Mouse (Mus musculus): ENCODE measurements around the gene Hprt. TPM values are rescaled to one million over a fixed set of nuclear protein-coding genes. Genes with fewer than 3 reads are reported as not detected.
"Not testable (repeated sequence)": the region's sequence is repeated elsewhere in the genome, so short reads cannot be mapped to it uniquely, and the experiment has no call there.

Gene Hprt
- total RNA-seq (2021) = 100 to 1,000 TPM in 1 of 2 experiments, 10 to 100 TPM in 1; 74.5 to 126 TPM
- polyA plus RNA-seq (2012; rRNA removed) = 4.2 and 6.1 TPM in 2 replicates
- long read RNA-seq, partial matches to known transcripts = 1 of 3 reads
- long read RNA-seq, other reads (novel, unspliced or antisense) = 0 of 3 reads

GRCm38 (mm10) chrX:52987905-52988783 lies at the start of gene Hprt:
TSS of gene Hprt (plus strand) at chrX:52988137.
- DNase-seq = peak; percentile 91

DNA sequence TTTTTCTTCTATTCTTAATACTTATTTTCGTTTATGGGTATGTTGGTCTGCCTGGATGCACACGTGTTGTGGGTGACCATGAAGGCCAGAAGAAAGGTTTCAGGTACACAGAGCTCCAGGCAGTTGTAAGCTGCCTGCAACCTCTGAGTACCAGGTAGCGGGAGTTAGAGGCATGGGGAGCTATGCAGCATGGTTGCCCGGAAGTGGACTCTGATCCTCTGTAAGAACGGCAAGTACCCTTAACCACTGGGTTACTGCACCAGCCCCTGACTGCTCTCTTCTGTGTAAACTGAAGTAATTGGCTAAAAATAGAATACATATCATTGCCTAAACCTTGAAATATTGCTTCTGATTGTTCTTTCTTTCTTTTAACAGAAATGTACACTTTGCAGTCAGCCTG lies 42.4 kb upstream of the Hprt start:
- no peak for DNase-seq

DNA sequence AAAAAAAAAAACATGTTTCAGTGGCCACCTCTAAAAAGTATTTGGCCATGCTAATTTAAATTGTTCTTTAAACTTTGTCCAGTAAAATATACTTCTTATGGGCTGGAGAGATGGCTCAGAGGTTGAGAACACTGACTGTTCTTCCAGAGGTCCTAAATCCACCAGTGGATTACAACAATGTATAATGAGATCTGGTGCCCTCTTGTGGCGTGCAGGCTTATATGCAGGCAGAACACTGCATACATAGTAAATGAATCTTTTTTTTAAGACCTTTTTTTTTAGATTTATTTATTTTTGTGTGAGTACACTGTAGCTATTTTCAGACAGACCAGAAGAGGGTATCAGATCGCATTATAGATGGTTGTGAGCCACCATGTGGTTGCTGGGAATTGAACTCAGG lies 38.2 kb upstream of the Hprt start:
- DNase-seq = no peak

DNA sequence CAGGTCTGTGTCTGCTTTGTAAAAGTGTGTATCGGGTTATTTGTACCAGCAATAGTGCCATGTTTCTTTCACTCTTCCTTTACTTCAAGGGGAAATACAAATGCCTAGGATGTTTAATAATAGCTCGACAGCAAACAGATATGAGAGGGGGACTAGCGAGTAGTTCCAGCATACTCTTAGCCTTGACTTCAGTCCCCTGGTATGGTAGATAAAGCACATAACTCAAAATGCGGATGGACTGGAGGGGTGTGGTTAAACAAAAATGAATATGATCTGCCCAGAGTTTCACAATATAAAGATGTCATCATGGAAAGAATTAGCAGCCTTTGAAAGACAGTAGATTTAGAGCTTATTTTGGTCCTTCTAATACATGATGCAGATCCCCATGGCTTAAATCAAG lies 31.0 kb upstream of the Hprt start:
- DNase-seq = no peak

- DNase-seq = no peak
Measured at GRCm38 (mm10) chrX:52961559-52962110, 26.3 kb upstream of the Hprt start.

DNA sequence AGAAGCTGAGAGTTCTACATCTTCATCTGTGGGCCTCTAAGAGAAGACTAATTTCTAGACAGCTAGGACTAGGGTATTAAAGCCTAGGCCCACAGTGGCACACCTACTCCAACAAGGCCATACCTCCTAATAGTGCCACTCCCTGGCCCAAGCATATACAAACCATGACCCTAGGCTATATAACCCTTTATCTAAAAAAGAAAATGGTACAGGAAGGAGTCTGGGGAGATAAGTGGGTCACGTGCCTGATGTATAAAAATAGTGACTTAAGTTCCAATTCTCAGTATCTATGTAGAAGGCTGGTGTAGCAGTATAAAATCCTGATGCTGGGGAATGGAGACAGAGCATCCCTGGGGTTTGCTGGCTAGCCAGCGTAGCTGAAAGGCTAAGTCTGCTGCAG lies 22.8 kb upstream of the Hprt start:
- no peak for DNase-seq

- peak; percentile 52 for DNase-seq
Measured at GRCm38 (mm10) chrX:52971211-52972006, 16.5 kb upstream of the Hprt start.

GRCm38 (mm10) chrX:52972129-52972528 lies 15.8 kb upstream of the Hprt start:
- DNase-seq = no peak

DNA sequence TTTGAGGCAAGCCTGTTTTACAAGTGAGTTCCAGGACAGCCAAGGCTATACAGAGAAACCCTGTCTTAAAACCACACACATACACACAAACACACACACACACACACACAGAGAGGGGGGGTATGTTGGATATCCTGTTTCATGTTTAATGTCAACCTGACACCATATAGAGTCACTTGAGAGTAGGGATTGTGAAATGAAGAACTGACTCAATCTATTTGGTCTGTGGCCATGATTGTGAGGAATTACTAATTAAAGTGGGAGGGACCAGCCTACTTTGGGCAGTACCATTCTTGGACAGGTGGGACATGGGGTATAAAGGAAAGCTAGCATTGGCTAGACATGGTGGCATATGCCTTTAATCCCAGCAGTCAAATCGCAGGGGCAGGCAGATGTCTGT lies 15.3 kb upstream of the Hprt start:
- no peak for DNase-seq

DNA sequence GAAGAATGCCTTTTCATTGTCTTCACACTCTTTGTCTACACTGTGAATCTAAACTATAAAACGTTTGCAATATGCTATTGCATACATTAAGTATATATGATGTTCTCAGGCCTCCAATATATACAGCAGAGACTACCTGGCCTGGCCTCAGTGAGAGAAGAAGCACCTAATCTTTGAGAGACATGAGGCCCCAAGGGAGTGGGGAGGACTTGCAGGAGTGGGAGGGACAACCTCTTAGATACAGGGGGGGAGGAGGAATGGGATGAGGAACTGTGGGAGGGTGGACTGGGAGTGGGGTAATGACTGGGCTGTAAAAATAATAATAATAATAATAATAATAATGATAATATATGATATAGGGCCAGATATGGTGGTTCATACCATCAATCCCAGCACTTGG lies 9.4 kb upstream of the Hprt start:
- DNase-seq = no peak

DNA sequence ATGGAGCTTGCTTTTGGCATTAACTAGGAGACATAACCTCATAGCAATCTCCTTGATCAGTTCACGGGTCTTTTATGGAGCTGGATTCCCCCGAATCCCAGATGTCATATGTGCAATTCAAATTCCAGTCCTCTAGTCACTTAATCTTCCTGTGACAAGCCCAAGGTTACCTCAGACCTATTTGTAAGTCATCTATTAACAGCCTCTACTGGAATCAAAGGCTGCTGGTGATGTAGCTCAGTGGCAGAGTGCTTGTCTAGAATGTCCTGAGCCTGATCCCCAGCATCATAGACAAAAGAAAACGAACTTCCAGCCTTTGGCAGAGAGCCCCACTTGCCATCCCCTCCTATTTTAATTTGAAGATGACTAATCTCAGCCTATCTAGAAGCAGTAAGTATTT lies 6.6 kb upstream of the Hprt start:
- DNase-seq = no peak

DNA sequence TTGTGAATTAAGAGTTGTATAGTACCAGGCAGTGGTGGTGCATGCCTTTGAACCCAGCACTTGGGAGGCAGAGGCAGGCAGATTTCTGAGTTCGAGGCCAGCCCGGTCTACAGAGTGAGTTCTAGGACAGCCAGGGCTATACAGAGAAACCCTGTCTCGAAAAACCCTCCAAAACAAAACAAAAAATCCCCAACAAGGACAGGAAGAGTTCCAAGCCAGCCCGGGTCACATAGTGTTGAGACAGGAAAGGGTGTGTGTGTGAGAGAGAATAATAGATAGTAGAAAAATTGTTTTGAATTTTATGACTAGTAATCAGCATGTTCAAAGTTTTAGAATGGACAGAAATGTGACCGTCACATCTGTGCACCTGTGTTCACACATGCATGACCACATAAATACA lies 6.8 kb downstream of the Hprt start:
- DNase-seq = not testable (repeated sequence)

DNA sequence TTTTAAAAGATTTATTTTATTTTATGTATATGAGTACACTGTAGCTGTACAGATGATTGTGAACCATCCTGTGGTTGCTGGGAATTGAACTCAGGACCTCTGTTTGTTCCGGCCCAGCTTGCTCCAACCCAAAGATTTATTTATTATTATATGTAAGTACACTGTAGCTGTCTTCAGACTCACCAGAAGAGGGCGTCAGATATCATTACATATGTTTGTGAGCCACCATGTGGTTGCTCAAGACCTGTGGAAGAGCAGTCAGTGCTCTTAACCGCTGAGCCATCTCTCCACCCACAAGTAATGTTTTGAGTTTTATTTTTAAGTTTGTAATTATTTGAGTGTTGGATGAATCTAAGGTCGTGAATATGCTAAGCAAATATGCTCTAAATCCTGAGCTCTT lies 16.9 kb downstream of the Hprt start:
- DNase-seq = not testable (repeated sequence)

DNA sequence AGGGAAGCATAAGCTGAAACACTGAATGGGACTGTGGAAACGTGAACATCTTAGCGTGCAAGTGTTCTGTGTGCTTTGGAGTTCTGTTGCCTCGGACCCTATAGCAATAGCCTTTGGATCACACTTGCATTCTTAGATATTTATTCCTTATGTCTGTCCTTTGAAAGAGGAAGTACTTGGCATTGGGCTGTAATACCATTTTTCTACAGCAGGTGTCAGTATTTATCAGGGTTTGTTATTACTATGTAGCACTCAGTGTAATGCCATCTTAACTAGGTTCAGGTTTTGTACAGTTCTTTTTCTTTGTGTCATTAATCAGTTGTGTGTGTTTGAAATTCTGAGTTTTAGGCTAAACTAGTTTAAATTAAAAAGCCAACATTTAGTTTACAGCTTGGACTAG lies 18.1 kb downstream of the Hprt start:
- DNase-seq = no peak

DNA sequence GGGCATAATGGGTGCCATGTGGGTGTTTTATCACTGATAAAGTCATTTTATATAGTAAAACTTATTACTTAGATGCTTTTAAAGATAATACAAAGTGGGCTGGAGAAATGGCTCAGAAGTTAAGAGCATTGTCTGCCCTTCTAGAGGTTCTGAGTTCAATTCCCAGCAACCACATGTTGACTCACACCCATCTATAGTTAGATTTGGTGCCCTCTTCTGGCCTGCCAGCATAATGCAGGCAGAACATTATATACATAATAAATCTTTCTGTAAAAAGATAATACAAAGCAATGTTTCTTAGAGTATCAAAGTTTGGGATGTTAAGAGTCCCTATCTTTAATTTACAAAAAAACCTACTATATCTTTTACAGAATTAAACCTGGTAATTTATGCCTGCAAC lies 27.6 kb downstream of the Hprt start:
- no peak for DNase-seq

- no peak for DNase-seq
Measured at GRCm38 (mm10) chrX:53023021-53023420, 35.1 kb downstream of the Hprt start.

- DNase-seq = peak; percentile 38
Measured at GRCm38 (mm10) chrX:53024268-53024667, 36.3 kb downstream of the Hprt start.

DNA sequence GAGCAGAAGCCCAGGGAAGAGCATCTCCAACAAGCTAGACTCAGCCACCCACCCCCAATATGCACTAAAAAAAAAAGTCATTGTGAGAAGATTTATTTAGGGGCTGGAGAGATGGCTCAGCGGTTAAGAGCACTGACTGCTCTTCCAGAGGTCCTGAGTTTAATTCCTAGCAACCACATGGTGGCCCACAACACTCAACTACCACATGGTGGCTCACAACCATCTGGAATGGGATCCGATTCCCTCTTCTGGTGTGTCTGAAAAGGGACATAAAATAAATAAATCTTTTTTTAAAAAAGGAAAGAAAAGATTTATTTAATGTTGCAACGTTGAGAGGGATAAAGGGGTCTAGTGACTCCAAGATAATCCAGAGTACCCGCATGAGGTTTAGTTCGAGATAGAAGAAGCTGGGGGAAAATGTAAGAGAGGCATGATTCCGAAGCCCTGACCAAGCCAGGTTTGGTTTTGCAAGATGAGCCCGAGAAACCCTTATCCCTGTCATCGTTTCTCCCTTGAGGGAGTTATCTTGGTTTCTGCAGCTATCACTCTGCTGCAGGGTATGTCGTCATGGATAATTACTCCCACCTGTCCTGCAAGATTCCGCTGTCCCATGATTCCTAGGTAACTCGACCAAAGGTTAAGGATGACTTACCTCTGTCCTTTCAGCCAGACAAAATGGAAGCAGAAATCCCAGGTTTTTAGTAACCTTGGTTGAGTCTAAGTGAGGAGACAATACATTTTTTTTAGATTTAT lies 37.7 kb downstream of the Hprt start:
- DNase-seq = no peak

DNA sequence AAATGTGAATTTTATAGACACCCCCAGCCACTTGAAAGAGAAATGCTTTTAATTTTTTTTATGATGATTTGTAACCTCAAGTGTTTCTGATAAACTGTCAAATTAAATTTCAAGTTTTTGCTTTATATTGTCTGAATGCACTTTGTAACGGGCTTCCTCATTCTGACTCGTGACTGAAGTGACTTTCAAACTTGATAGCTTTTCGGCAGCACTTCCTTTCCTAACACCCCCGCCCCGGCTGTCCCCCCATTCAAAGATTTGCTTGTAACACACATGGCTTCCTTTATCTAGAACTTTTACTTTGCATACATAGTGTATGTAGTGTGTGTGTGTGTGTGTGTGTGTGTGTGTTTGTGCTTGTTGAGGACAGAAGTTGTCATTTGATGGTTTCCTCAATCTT lies 41.6 kb downstream of the Hprt start:
- no peak for DNase-seq

- peak; percentile 11 for DNase-seq
Measured at GRCm38 (mm10) chrX:53038194-53038593, 50.3 kb downstream of the Hprt start.

GRCm38 (mm10) chrX:53039651-53040050 lies 51.7 kb downstream of the Hprt start:
- DNase-seq = peak; percentile 40

- DNase-seq = no peak
Measured at GRCm38 (mm10) chrX:53040138-53040537, 52.2 kb downstream of the Hprt start.
